Mouse (Mus musculus) adrenal gland, adult 2 months (tissue): ENCODE measurements around the gene Alyref2. TPM values are rescaled to one million over a fixed set of nuclear protein-coding genes. Genes with fewer than 3 reads are reported as not detected.

Source experiments
- DNase-seq: peaks from one replicate; pipeline ENCODE4 v3.0.0; 2021
- polyA plus RNA-seq: library from polyadenylated mRNA; depleted of rRNA; stranded (reverse); fragments of >200 nt; gene quantifications from 2 replicates; pipeline ENCODE4 v1.2.3, GENCODE M21; 2012
- total RNA-seq, 2 experiments: library from RNA; stranded (reverse); gene quantifications; 2 replicates each; pipeline ENCODE4 v1.2.3; 2021

Alyref2 gene
- total and polyA plus RNA-seq, 3 experiments, result 2.5 to 8.3 (median 3.6) TPM

- DNase-seq, result no peak
Measured at GRCm38 (mm10) chr1:171501016-171501610, 2.2 kb upstream of the Alyref2 start.

- peak; percentile 38 for DNase-seq
Measured at GRCm38 (mm10) chr1:171501636-171502080, 1.6 kb upstream of the Alyref2 start.

GRCm38 (mm10) chr1:171502388-171503249 lies 659 bp upstream of the Alyref2 start:
- DNase-seq, result peak; percentile 30

DNA sequence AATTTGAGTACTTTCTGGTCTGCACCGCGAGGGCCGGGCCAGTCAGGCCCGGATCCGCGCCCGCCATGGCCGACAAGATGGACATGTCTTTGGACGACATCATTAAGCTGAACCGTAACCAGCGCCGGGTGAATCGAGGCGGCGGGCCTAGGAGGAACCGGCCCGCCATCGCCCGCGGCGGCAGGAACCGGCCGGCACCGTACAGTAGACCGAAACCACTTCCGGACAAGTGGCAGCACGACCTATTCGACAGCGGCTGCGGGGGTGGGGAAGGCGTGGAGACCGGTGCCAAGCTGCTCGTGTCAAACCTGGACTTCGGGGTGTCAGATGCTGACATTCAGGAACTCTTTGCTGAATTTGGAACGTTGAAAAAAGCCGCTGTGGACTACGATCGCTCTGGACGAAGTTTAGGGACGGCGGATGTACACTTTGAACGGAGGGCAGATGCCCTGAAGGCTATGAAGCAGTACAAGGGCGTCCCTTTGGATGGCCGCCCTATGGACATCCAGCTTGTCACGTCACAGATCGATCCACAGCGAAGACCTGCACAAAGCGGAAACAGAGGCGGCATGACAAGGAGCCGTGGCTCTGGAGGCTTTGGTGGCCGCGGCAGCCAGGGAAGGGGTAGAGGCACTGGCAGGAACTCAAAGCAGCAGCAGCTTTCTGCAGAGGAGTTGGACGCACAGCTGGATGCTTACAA lies 464 bp downstream of the Alyref2 start:
- peak; percentile 87 for DNase-seq

- no peak for DNase-seq
Measured at GRCm38 (mm10) chr1:171504586-171504985, 1.3 kb downstream of the Alyref2 start.

DNA sequence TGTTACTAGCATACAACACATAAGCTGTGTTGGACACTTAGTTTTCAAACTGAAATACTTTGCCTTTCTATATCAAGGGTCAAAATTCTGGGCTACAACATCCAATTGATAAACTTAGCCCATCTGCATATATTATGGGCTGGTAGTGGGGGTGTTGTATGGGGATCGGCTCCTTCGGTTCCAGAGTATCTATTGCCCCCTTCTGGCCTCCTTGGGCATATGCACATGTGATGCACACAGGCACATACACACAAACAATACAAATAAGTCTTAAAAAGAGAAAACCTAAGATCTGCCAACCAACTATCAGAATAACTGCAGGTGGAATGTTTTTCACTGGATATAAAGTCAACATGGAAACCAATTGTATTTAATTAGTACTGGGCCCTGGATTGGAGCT lies 10.0 kb downstream of the Alyref2 start:
- DNase-seq, result no peak

- no peak for DNase-seq
Measured at GRCm38 (mm10) chr1:171513760-171514159, 10.5 kb downstream of the Alyref2 start.

DNA sequence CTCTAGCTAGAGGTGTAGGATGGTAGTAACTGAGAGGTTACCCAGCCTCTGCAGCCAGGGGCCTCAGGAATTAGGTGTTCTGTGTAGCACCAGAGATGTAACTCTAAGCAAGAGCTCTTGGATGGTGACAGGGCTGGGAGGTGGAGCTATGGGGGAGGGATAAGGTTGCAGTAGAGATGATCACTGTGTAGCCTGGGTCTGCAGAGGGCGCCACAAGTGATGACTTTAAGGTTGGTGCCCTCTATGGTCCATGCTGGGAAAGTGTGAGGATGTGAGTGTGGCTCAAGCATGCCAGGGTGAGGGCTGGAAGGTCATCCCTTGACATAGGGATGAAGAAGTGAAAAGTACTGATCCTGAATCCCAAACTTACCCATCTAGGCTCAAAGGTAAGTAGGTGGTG lies 11.8 kb downstream of the Alyref2 start:
- no peak for DNase-seq

- no peak for DNase-seq
Measured at GRCm38 (mm10) chr1:171515557-171515956, 12.3 kb downstream of the Alyref2 start.

DNA sequence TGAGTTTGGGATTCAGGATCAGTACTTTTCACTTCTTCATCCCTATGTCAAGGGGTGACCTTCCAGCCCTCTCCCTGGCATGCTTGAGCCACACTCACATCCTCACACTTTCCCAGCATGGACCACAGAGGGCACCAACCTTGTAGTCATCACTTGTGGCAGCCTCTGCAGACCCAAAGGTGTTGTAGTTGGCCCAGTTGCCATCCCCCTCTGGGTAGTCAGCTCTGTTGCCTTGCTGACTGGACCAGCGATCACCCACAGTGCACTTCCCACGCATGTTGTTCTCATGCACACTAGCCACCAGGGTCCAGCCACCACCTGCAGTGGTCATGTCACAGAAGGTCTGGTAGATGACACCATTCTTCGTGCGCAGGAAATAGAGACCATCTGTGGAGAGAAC lies 28.1 kb downstream of the Alyref2 start:
- no peak for DNase-seq

GRCm38 (mm10) chr1:171532830-171533229 lies 29.6 kb downstream of the Alyref2 start:
- DNase-seq, result no peak

- no peak for DNase-seq
Measured at GRCm38 (mm10) chr1:171534557-171534956, 31.3 kb downstream of the Alyref2 start.

DNA sequence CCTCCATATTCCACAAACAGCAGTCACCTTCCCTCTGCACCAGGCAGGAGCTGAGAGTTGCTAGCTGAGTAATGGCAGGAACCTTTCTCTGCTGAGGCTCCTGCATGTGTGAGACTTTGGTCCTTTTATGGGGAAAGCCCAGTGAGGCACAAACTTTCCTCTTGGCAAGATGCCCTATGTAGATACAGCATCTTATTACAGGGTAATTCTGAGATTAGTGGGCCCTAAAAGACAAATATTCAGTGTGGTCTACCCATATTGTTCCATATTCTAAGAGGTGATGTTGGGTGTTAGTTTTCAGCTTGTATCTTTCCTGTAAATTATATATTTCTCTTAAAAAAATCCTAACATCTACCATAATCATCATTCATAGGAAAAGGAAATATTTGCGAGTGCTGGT lies 31.9 kb downstream of the Alyref2 start, which contains the start of gene Itln1:
TSS of gene Itln1 (minus strand) at position 101 of the 400 bp plus-strand sequence.
- DNase-seq, result no peak

- DNase-seq, result no peak
Measured at GRCm38 (mm10) chr1:171540694-171541093, 37.4 kb downstream of the Alyref2 start.

DNA sequence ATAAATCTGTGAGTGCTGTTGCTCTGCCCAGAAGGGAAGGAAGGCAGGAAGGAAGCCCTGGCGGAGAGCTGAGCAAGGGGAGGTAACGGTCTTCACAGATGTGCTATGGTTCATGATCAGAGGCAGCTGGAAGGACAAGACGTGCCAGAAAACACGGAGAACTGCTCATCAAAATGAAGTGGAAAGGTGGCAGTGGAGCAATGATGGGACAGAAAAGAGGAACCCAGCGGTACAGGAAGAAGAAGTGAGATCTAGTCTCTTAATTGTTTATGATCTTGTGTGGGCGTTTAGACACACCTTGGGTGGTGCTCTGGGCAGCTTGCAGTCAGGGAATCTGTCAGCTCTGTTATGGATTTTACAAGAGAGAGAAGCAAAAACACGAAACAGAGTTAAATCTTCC lies 48.0 kb downstream of the Alyref2 start:
- DNase-seq, result no peak

GRCm38 (mm10) chr1:171552230-171552629 lies 49.0 kb downstream of the Alyref2 start:
- DNase-seq, result no peak

DNA sequence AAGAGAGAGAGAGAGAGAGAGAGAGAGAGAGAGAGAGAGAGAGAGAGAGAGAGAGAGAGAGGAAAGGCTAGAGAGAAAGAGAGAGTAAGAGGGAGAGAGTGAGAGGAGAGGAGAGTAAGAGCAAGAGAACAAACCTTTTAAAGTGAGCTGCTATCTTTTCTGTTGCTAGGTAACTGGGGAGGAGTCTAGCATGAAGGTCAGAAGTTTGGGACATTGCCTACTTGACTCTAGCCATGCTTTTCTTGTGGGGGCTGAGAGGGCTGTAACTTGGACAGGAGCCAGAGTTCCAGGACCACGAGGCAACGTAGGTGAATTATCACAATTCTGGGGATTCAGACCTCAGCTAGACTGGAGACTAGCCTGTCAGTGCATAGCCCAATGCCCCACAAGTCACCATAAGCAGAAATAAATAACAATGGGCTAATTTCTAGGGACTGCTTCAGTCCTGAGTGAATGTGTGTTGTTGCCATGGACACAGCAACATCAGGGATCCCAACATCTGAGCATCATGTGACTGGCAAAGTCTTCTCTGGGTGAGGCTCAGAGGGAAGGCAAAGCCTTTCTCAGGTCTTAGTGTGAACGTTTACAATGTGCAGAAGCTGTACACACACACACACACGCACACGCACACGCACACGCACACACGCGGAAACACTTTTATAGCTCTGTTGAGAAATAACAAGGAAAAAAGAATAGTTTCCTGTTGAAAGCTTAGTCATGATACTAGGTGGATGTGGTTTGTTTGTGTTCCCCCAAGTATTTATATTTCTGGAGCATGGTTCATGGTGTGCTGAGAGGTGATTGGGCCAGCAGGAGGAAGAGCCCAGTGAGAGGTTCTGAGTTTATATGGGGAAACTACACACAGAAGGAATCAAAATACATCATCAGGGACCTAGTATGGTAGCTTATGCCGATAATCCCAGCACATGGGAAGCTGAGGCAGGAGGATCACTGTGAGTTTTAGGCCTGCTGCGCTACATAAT lies 50.4 kb downstream of the Alyref2 start:
- DNase-seq, result no peak
